Mouse (Mus musculus) heart, postnatal 36 days (tissue): ENCODE measurements around the gene Zfp831. TPM values are rescaled to one million over a fixed set of nuclear protein-coding genes. Genes with fewer than 3 reads are reported as not detected.

Source experiments
- DNase-seq, 2 experiments: peaks; one replicate each; pipeline ENCODE4 v3.0.0; 2021 to 2022
- intact Hi-C: fragments of 180-260 bp; cut with DNase I; formaldehyde crosslinking; loops from one replicate; pipeline ENCODE4 v1.15.1; 2025
- total RNA-seq, 2 experiments: library from RNA; stranded (reverse); gene quantifications; 2 replicates each; pipeline ENCODE4 v1.2.3; 2021

Zfp831 gene
- total RNA-seq, 2 experiments from 2014 or later, result 0.08 TPM

- DNase-seq, result peak; percentile 20 to 39
- intact Hi-C loops, result loop anchor here (2.0 kb wide), 2 partner anchors 36 kb away; no protein-coding TSS in a partner anchor
Observed at GRCm38 (mm10) chr2:174636750-174637149, 6.6 kb upstream of the Zfp831 start.

- intact Hi-C loops, result no loop called here
Observed at GRCm38 (mm10) chr2:174644975-174645374, 1.6 kb downstream of the Zfp831 start.

GRCm38 (mm10) chr2:174652864-174653263, 9.5 kb downstream of the Zfp831 start:
- intact Hi-C loops, result no loop called here

More at GRCm38 (mm10) chr2:174644975-174645374, 1.6 kb downstream of the Zfp831 start:
- no peak for DNase-seq

GRCm38 (mm10) chr2:174655341-174655740, 12.0 kb downstream of the Zfp831 start:
- intact Hi-C loops, result no loop called here
- DNase-seq, result no peak

More at GRCm38 (mm10) chr2:174652864-174653263, 9.5 kb downstream of the Zfp831 start:
- DNase-seq, result no peak

- DNase-seq, result no peak
- intact Hi-C loops, result no loop called here
Observed at GRCm38 (mm10) chr2:174658229-174658844, 15.0 kb downstream of the Zfp831 start.

- no peak for DNase-seq
- intact Hi-C loops, result loop anchor here (5.0 kb wide), 1 partner anchor 98 kb away; no protein-coding TSS in a partner anchor
Observed at GRCm38 (mm10) chr2:174659874-174660273, 16.5 kb downstream of the Zfp831 start.

GRCm38 (mm10) chr2:174660321-174660720, 17.0 kb downstream of the Zfp831 start:
- intact Hi-C loops, result loop anchor here (5.0 kb wide), 1 partner anchor 98 kb away; no protein-coding TSS in a partner anchor

GRCm38 (mm10) chr2:174661436-174662171, 18.3 kb downstream of the Zfp831 start:
- DNase-seq, result no peak
- intact Hi-C loops, result loop anchor here (5.0 kb wide), 1 partner anchor 99 kb away; no protein-coding TSS in a partner anchor

More at GRCm38 (mm10) chr2:174660321-174660720, 17.0 kb downstream of the Zfp831 start:
- no peak for DNase-seq

GRCm38 (mm10) chr2:174662593-174662992, 19.3 kb downstream of the Zfp831 start:
- intact Hi-C loops, result loop anchor here (5.0 kb wide), 1 partner anchor 100 kb away; no protein-coding TSS in a partner anchor
- no peak for DNase-seq

- intact Hi-C loops, result no loop called here
- DNase-seq, result no peak
Observed at GRCm38 (mm10) chr2:174665404-174665803, 22.1 kb downstream of the Zfp831 start.

- DNase-seq, result peak in 1 of 2 experiments; percentile 11
- intact Hi-C loops, result no loop called here
Observed at GRCm38 (mm10) chr2:174668806-174669205, 25.5 kb downstream of the Zfp831 start.

GRCm38 (mm10) chr2:174672506-174673190, 29.3 kb downstream of the Zfp831 start:
- intact Hi-C loops, result loop anchor here (2.0 to 10.0 kb wide), 4 partner anchors 36 to 1088 kb away; partner anchors contain the start of gene Nelfcd

GRCm38 (mm10) chr2:174673592-174674286, 30.4 kb downstream of the Zfp831 start:
- peak; percentile 86 to 93 for DNase-seq
- intact Hi-C loops, result loop anchor here (1.0 to 10.0 kb wide), 7 partner anchors 37 to 1089 kb away; partner anchors contain the start of gene Nelfcd

More at GRCm38 (mm10) chr2:174672506-174673190, 29.3 kb downstream of the Zfp831 start:
- DNase-seq, result peak; percentile 28 to 45

GRCm38 (mm10) chr2:174674287-174675045, 31.1 kb downstream of the Zfp831 start:
- intact Hi-C loops, result loop anchor here (1.0 to 10.0 kb wide), 6 partner anchors 178 to 1090 kb away; partner anchors contain the start of gene Nelfcd
- no peak for DNase-seq

GRCm38 (mm10) chr2:174675642-174676041, 32.3 kb downstream of the Zfp831 start:
- intact Hi-C loops, result loop anchor here (1.0 to 10.0 kb wide), 5 partner anchors 177 to 1091 kb away; partner anchors contain the start of gene Nelfcd

GRCm38 (mm10) chr2:174701351-174701750, 58.0 kb downstream of the Zfp831 start:
- intact Hi-C loops, result no loop called here

More at GRCm38 (mm10) chr2:174675642-174676041, 32.3 kb downstream of the Zfp831 start:
- peak; percentile 79 for DNase-seq

GRCm38 (mm10) chr2:174707101-174707500, 63.8 kb downstream of the Zfp831 start:
- no peak for DNase-seq
- intact Hi-C loops, result no loop called here

More at GRCm38 (mm10) chr2:174701351-174701750, 58.0 kb downstream of the Zfp831 start:
- DNase-seq, result no peak

- intact Hi-C loops, result no loop called here
- no peak for DNase-seq
Observed at GRCm38 (mm10) chr2:174708587-174708986, 65.3 kb downstream of the Zfp831 start.

GRCm38 (mm10) chr2:174710185-174710584, 66.9 kb downstream of the Zfp831 start:
- intact Hi-C loops, result no loop called here

More at GRCm38 (mm10) chr2:174710185-174710584, 66.9 kb downstream of the Zfp831 start:
- no peak for DNase-seq
